Mouse (Mus musculus): ENCODE results near the gene Men1. TPM values are rescaled to one million over a fixed set of nuclear protein-coding genes. Genes with fewer than 3 reads are reported as not detected.

Men1 gene
- polyA plus RNA-seq, 1 experiment from 2014 or later = 49.7 TPM

DNA sequence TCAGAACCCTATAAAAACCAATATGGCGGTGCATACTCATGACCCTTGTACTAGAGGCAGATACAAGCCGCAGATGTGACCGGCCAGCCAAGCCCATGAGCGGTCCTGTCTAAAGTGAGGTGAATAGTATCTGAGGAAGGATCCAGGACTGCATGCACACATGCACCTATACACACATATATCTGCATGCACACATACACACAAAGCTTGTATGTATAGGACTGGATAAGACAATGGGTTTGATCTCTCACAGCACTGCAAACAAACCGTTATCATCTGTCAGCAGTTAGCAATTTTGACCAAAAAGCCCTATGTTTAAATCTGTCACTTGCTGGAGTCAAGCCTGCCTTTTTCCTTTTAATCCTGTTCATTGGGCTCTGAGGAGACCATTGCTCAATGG, 32.7 kb upstream of the Men1 start:
- ATAC-seq (replicated peaks; ENCODE audit: insufficient number of reproducible peaks, low FRiP score, low TSS enrichment, low read depth) (no peak), DNase-seq (ENCODE audit: low spot score) (no peak)
- H3K27ac ChIP-seq (replicated peaks; ENCODE audit: low read depth, low read length) = no peak overlapping the region
- no peaks in the 10 kb centered on the region; the same call in 1 of the 2 replicates for H3K4me1 ChIP-seq (ENCODE audit: control insufficient read depth, insufficient read depth, low read length)
- no peak overlapping the region for H3K9ac ChIP-seq (replicated peaks; ENCODE audit: low read length)
- no peaks in the 10 kb centered on the region for H3K27me3 ChIP-seq (ENCODE audit: control insufficient read depth, insufficient read depth, low read length)
- 91% methylated on average over 5 of the region's 5 CpGs for WGBS
- H3K9me3 ChIP-seq (replicated peaks; ENCODE audit: control insufficient read depth, low read length) = no peaks in the 10 kb centered on the region
- H3K36me3 ChIP-seq (replicated peaks; ENCODE audit: control insufficient read depth, insufficient read depth, low read depth, low read length) = peaks cover 8% of the 10 kb centered on the region
- H3K4me3 ChIP-seq (ENCODE audit: low read depth, low read length) = no peak overlapping the region
- H3K4me2 ChIP-seq (ENCODE audit: low read depth, low read length) = no peak overlapping the region

GRCm38 (mm10) chr19:6302522-6302921, 32.3 kb upstream of the Men1 start:
- no peak for DNase-seq (ENCODE audit: low spot score)
- WGBS = 50% methylated on average over 4 of the region's 4 CpGs
- Histone ChIP-seq H3K4me1 (ENCODE audit: control insufficient read depth, insufficient read depth, low read length) (no peaks in the 10 kb centered on the region; the same call in 1 of the 2 replicates), H3K36me3 (replicated peaks; ENCODE audit: control insufficient read depth, insufficient read depth, low read depth, low read length) (peaks cover 7% of the 10 kb centered on the region), H3K9me3 (replicated peaks; ENCODE audit: control insufficient read depth, low read length) (no peaks in the 10 kb centered on the region), H3K27ac (replicated peaks; ENCODE audit: low read depth, low read length) (no peak overlapping the region), H3K27me3 (ENCODE audit: control insufficient read depth, insufficient read depth, low read length) (no peaks in the 10 kb centered on the region), H3K4me2 (ENCODE audit: low read depth, low read length) (no peak overlapping the region), H3K4me3 (ENCODE audit: low read depth, low read length) (no peak overlapping the region), H3K9ac (replicated peaks; ENCODE audit: low read length) (no peak overlapping the region)
- ATAC-seq (replicated peaks; ENCODE audit: insufficient number of reproducible peaks, low FRiP score, low TSS enrichment, low read depth) = no peak

GRCm38 (mm10) chr19:6303831-6304230, 30.9 kb upstream of the Men1 start:
- Histone ChIP-seq H3K4me2 (ENCODE audit: low read depth, low read length) (no peak overlapping the region), H3K9me3 (replicated peaks; ENCODE audit: control insufficient read depth, low read length) (no peaks in the 10 kb centered on the region), H3K4me3 (ENCODE audit: low read depth, low read length) (no peak overlapping the region), H3K27ac (replicated peaks; ENCODE audit: low read depth, low read length) (no peak overlapping the region), H3K4me1 (ENCODE audit: control insufficient read depth, insufficient read depth, low read length) (no peaks in the 10 kb centered on the region; the same call in 1 of the 2 replicates), H3K27me3 (ENCODE audit: control insufficient read depth, insufficient read depth, low read length) (no peaks in the 10 kb centered on the region), H3K9ac (replicated peaks; ENCODE audit: low read length) (no peak overlapping the region), H3K36me3 (replicated peaks; ENCODE audit: control insufficient read depth, insufficient read depth, low read depth, low read length) (no peaks in the 10 kb centered on the region; the same call in none of the 2 replicates)
- DNase-seq (ENCODE audit: low spot score) (no peak), ATAC-seq (replicated peaks; ENCODE audit: insufficient number of reproducible peaks, low FRiP score, low TSS enrichment, low read depth) (no peak)
- WGBS = 84% methylated on average over 6 of the region's 6 CpGs

GRCm38 (mm10) chr19:6304787-6305516, 29.8 kb upstream of the Men1 start:
- peak; percentile 91 for DNase-seq (ENCODE audit: low spot score)
- peak; percentile 70; the same call in 1 of the 2 replicates for ATAC-seq (replicated peaks; ENCODE audit: insufficient number of reproducible peaks, low FRiP score, low TSS enrichment, low read depth)
- Histone ChIP-seq H3K4me3 (ENCODE audit: low read depth, low read length) (no peak overlapping the region), H3K9ac (replicated peaks; ENCODE audit: low read length) (no peak overlapping the region), H3K9me3 (replicated peaks; ENCODE audit: control insufficient read depth, low read length) (no peaks in the 10 kb centered on the region), H3K27me3 (ENCODE audit: control insufficient read depth, insufficient read depth, low read length) (no peaks in the 10 kb centered on the region), H3K27ac (replicated peaks; ENCODE audit: low read depth, low read length) (no peak overlapping the region), H3K4me1 (ENCODE audit: control insufficient read depth, insufficient read depth, low read length) (no peaks in the 10 kb centered on the region; the same call in 1 of the 2 replicates), H3K4me2 (ENCODE audit: low read depth, low read length) (no peak overlapping the region), H3K36me3 (replicated peaks; ENCODE audit: control insufficient read depth, insufficient read depth, low read depth, low read length) (no peaks in the 10 kb centered on the region; the same call in 1 of the 2 replicates)
- 19% methylated on average over 5 of the region's 5 CpGs for WGBS

- Histone ChIP-seq H3K36me3 (replicated peaks; ENCODE audit: control insufficient read depth, insufficient read depth, low read depth, low read length) (no peaks in the 10 kb centered on the region), H3K4me3 (ENCODE audit: low read depth, low read length) (peak overlapping the region; percentile 73), H3K9ac (replicated peaks; ENCODE audit: low read length) (peak overlapping the region; percentile 45), H3K4me2 (ENCODE audit: low read depth, low read length) (peak overlapping the region; percentile 81), H3K27me3 (ENCODE audit: control insufficient read depth, insufficient read depth, low read length) (no peaks in the 10 kb centered on the region), H3K9me3 (replicated peaks; ENCODE audit: control insufficient read depth, low read length) (no peaks in the 10 kb centered on the region), H3K4me1 (ENCODE audit: control insufficient read depth, insufficient read depth, low read length) (no peaks in the 10 kb centered on the region; the same call in 1 of the 2 replicates), H3K27ac (replicated peaks; ENCODE audit: low read depth, low read length) (no peak overlapping the region)
- 61% methylated on average over 8 of the region's 8 CpGs for WGBS
- DNase-seq (ENCODE audit: low spot score) = no peak
- ATAC-seq (replicated peaks; ENCODE audit: insufficient number of reproducible peaks, low FRiP score, low TSS enrichment, low read depth) = no peak
These were observed 29.2 kb upstream of the Men1 start for GRCm38 (mm10) chr19:6305517-6306115.

DNA sequence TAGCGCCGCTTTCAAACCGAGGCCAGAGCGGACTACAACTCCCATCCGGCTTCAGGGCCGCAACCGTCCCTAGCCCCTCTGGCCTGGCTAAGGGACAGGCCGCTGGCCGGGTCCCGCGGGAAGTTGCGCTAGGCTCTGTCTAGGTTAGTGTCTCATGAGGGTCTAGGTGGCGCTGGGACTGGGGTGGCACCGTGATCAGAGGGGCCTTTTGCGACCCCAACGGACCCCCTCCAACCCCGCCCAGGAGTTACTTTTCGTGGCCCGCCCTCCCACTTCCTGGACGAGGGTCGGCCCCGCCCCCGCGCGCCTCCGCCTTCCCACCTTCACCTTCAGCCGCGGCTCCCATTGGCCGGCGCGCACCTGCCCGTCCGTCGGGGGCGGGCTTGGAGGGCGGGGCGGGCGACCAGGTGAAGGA, 28.6 kb upstream of the Men1 start, which contains the start of gene Cdc42bpg:
Gene Cdc42bpg, plus strand, starts transcription at position 320 of the 415 bp plus-strand sequence.
- H3K4me1 ChIP-seq (ENCODE audit: control insufficient read depth, insufficient read depth, low read length) = no peaks in the 10 kb centered on the region; the same call in 1 of the 2 replicates
- peak; percentile 58 for ATAC-seq (replicated peaks; ENCODE audit: insufficient number of reproducible peaks, low FRiP score, low TSS enrichment, low read depth)

GRCm38 (mm10) chr19:6306586-6306985, 28.2 kb upstream of the Men1 start:
- H3K4me3 ChIP-seq (ENCODE audit: low read depth, low read length) = peak overlapping the region; percentile 73
- H3K4me1 ChIP-seq (ENCODE audit: control insufficient read depth, insufficient read depth, low read length) = no peaks in the 10 kb centered on the region; the same call in 1 of the 2 replicates
- ATAC-seq (replicated peaks; ENCODE audit: insufficient number of reproducible peaks, low FRiP score, low TSS enrichment, low read depth) (peak; percentile 42), DNase-seq (ENCODE audit: low spot score) (peak; percentile 85)
- WGBS = under 1% methylated on average over 33 of the region's 34 CpGs
- peak overlapping the region; percentile 45 for H3K9ac ChIP-seq (replicated peaks; ENCODE audit: low read length)
- no peaks in the 10 kb centered on the region for H3K27me3 ChIP-seq (ENCODE audit: control insufficient read depth, insufficient read depth, low read length)
- H3K36me3 ChIP-seq (replicated peaks; ENCODE audit: control insufficient read depth, insufficient read depth, low read depth, low read length) = no peaks in the 10 kb centered on the region
- no peaks in the 10 kb centered on the region for H3K9me3 ChIP-seq (replicated peaks; ENCODE audit: control insufficient read depth, low read length)
- no peak overlapping the region for H3K27ac ChIP-seq (replicated peaks; ENCODE audit: low read depth, low read length)
- peak overlapping the region; percentile 81 for H3K4me2 ChIP-seq (ENCODE audit: low read depth, low read length)

More for the DNA sequence above, 28.6 kb upstream of the Men1 start, which contains the start of gene Cdc42bpg:
- Histone ChIP-seq H3K36me3 (replicated peaks; ENCODE audit: control insufficient read depth, insufficient read depth, low read depth, low read length) (no peaks in the 10 kb centered on the region), H3K4me3 (ENCODE audit: low read depth, low read length) (peak within 1 kb of the TSS; percentile 73), H3K4me2 (ENCODE audit: low read depth, low read length) (peak within 1 kb of the TSS; percentile 81), H3K9ac (replicated peaks; ENCODE audit: low read length) (peak within 1 kb of the TSS; percentile 45), H3K27ac (replicated peaks; ENCODE audit: low read depth, low read length) (no peak within 1 kb of the TSS), H3K27me3 (ENCODE audit: control insufficient read depth, insufficient read depth, low read length) (no peaks in the 10 kb centered on the region), H3K9me3 (replicated peaks; ENCODE audit: control insufficient read depth, low read length) (no peaks in the 10 kb centered on the region)
- WGBS = 2% methylated on average over 31 of the region's 38 CpGs
- peak; percentile 88 for DNase-seq (ENCODE audit: low spot score)
